Mouse (Mus musculus): ENCODE data around the gene Card19. TPM values are rescaled to one million over a fixed set of nuclear protein-coding genes. Genes with fewer than 3 reads are reported as not detected.

The Card19 gene
- total and polyA plus RNA-seq, 3 experiments, result 138 to 234 (median 184) TPM

DNA sequence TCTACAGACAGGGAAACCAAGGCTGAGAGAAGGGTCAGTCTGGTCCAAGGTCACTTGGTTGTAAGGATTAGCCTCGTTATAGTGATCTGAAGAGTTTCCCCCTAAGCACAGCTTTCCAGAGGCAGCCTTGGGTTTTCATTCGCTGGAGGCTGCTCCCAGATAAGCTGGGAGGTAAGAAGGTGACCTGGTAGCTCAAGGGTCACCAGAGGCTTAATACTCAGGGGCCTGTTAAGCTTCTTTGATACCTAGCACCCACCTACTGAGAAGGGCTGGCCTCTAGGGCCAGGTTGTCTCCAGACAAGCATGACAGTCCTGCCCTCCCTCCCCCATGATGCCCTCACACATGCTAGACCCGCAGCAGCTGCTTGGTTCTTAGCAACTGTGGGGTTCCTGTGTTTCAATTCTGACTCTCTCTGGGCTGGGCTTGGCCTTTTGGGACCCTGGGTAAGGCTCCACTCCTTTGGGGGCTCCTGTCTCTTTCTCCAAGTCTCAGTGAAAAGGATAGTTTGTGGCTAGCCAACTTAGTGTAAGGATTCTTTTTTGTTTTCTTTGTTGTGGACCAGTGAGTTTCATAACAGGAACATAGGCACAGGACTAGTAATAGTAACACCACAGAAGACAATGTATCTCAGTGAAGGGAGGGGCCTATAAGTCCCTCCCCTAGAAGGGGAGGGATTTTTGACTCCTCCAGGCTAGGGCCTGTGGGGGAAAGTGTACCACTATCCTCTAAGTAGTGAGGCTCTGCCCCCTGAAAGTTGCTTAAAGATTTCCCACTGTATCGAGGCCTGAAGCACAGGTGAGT is 35.1 kb upstream of the Card19 start:
- intact Hi-C loops (cut with DNase I), result no loop called here
- 54% methylated on average over 4 of the region's 4 CpGs for WGBS
- no peaks in the 10 kb centered on the region for H3K36me3 ChIP-seq (ENCODE audit: control insufficient read depth, insufficient read depth, low read length)
- H3K27me3 ChIP-seq (ENCODE audit: control insufficient read depth, insufficient read depth, low read length), result peaks cover 6% of the 10 kb centered on the region
- H3K4me3 ChIP-seq, result no peak overlapping the region
- H3K9ac ChIP-seq (ENCODE audit: low read depth, low read length), result no peak overlapping the region
- H3K4me1 ChIP-seq (ENCODE audit: control insufficient read depth, insufficient read depth, low read length), result no peaks in the 10 kb centered on the region; the same call in 1 of the 2 replicates
- H3K27ac ChIP-seq, result no peak overlapping the region
- no peaks in the 10 kb centered on the region for H3K79me2 ChIP-seq (replicated peaks; ENCODE audit: control insufficient read depth, insufficient read depth, low read length)
- TF ChIP-seq EP300 (IDR thresholded peaks at IDR 0.05; ENCODE audit: insufficient read depth, low read depth, low read length), result no peak
- TF ChIP-seq CTCF (IDR thresholded peaks at IDR 0.05), result no peak
- TF ChIP-seq POLR2A (IDR thresholded peaks at IDR 0.05; ENCODE audit: insufficient read depth, low read depth, low read length), result no peak
- no peak for DNase-seq

DNA sequence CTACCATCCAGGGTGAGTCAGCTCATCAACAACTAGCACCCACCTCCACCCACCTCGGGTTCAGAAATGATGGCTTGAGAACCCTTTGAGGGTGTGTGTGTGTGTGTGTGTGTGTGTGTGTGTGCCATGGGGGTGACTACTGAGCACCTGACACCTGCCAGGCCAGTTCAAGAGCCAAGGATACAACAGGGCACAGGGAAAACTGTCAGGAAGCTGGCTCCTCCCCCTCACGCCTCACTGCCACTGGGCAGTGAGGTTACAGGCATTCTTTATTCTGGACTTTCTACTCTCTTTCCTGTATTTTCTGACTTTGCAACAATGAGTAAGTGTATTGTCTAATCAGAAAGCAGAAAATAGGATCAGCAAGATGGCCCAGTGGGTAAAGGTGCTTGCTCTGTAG is 33.8 kb upstream of the Card19 start:
- intact Hi-C loops (cut with DNase I), result no loop called here
- TF ChIP-seq POLR2A (IDR thresholded peaks at IDR 0.05; ENCODE audit: insufficient read depth, low read depth, low read length), result no peak
- TF ChIP-seq CTCF (IDR thresholded peaks at IDR 0.05), result no peak
- no peak for TF ChIP-seq EP300 (IDR thresholded peaks at IDR 0.05; ENCODE audit: insufficient read depth, low read depth, low read length)
- no peak overlapping the region for H3K9ac ChIP-seq (ENCODE audit: low read depth, low read length)
- no peaks in the 10 kb centered on the region for H3K79me2 ChIP-seq (replicated peaks; ENCODE audit: control insufficient read depth, insufficient read depth, low read length)
- H3K36me3 ChIP-seq (ENCODE audit: control insufficient read depth, insufficient read depth, low read length), result no peaks in the 10 kb centered on the region
- H3K4me1 ChIP-seq (ENCODE audit: control insufficient read depth, insufficient read depth, low read length), result no peaks in the 10 kb centered on the region; the same call in 1 of the 2 replicates
- DNase-seq, result no peak
- WGBS, result 89% methylated on average over 2 of the region's 2 CpGs
- no peak overlapping the region for H3K27ac ChIP-seq
- peaks cover 6% of the 10 kb centered on the region for H3K27me3 ChIP-seq (ENCODE audit: control insufficient read depth, insufficient read depth, low read length)
- no peak overlapping the region for H3K4me3 ChIP-seq

DNA sequence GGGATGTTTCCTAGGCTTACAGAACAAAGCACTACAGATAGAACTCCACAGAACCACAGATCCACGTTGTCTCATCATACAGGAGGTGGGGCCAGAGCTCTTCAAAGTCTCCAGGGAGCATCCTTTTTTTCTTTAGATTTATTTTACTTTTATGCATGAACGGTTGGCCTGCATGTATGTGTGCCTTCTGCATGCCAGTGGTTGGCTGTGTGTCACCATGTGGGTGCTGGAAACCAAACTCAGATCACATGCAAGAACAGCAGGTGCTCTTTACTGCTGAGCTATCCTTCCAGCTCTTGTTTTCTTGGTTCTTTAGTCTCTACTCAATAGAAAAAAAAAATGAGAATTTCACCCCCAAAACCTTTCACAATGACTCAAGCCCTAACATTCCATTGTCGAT is 33.1 kb upstream of the Card19 start:
- Histone ChIP-seq H3K4me1 (ENCODE audit: control insufficient read depth, insufficient read depth, low read length) (no peaks in the 10 kb centered on the region; the same call in 1 of the 2 replicates), H3K4me3 (no peak overlapping the region), H3K9ac (ENCODE audit: low read depth, low read length) (no peak overlapping the region), H3K27me3 (ENCODE audit: control insufficient read depth, insufficient read depth, low read length) (peaks cover 6% of the 10 kb centered on the region), H3K27ac (no peak overlapping the region), H3K36me3 (ENCODE audit: control insufficient read depth, insufficient read depth, low read length) (no peaks in the 10 kb centered on the region), H3K79me2 (replicated peaks; ENCODE audit: control insufficient read depth, insufficient read depth, low read length) (no peaks in the 10 kb centered on the region)
- TF ChIP-seq EP300 (IDR thresholded peaks at IDR 0.05; ENCODE audit: insufficient read depth, low read depth, low read length), result no peak
- no peak for TF ChIP-seq POLR2A (IDR thresholded peaks at IDR 0.05; ENCODE audit: insufficient read depth, low read depth, low read length)
- TF ChIP-seq CTCF (IDR thresholded peaks at IDR 0.05), result no peak
- intact Hi-C loops (cut with DNase I), result no loop called here
- 26% methylated on average over 3 of the region's 3 CpGs for WGBS
- no peak for DNase-seq

DNA sequence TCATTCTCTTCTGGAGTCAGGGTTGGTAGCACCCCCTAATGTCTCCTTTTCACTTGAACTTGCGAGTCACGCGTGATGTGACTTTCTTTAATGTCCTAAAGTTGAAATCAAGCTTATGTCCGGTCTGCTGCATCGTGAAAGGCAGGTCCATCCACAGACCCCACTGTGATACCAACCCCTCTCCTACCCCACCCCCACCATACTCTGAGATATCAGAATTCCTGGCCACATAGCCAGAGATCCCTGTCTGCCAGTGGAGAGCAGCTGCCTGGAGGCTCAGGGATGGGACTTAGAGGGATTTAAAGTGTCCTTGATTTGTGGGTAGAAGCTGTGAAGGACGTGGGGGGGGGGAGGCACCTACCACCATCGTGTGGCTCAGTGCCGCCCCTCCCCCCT is 32.6 kb upstream of the Card19 start, which contains the start of gene Susd3:
Gene Susd3, minus strand, starts transcription at position 240 of the 396 bp plus-strand sequence.
- H3K27me3 ChIP-seq (ENCODE audit: control insufficient read depth, insufficient read depth, low read length), result peaks cover 6% of the 10 kb centered on the region
- no peaks in the 10 kb centered on the region for H3K79me2 ChIP-seq (replicated peaks; ENCODE audit: control insufficient read depth, insufficient read depth, low read length)
- 21% methylated on average over 8 of the region's 8 CpGs for WGBS
- DNase-seq, result no peak
- peak within 1 kb of the TSS; percentile 51; the same call in 1 of the 2 replicates for H3K9ac ChIP-seq (ENCODE audit: low read depth, low read length)
- TF ChIP-seq EP300 (IDR thresholded peaks at IDR 0.05; ENCODE audit: insufficient read depth, low read depth, low read length), result no peak
- TF ChIP-seq CTCF (IDR thresholded peaks at IDR 0.05), result no peak
- no peak for TF ChIP-seq POLR2A (IDR thresholded peaks at IDR 0.05; ENCODE audit: insufficient read depth, low read depth, low read length)
- intact Hi-C loops (cut with DNase I), result no loop called here
- no peak within 1 kb of the TSS for H3K27ac ChIP-seq
- no peaks in the 10 kb centered on the region for H3K36me3 ChIP-seq (ENCODE audit: control insufficient read depth, insufficient read depth, low read length)
- no peaks in the 10 kb centered on the region; the same call in 1 of the 2 replicates for H3K4me1 ChIP-seq (ENCODE audit: control insufficient read depth, insufficient read depth, low read length)
- H3K4me3 ChIP-seq, result peak within 1 kb of the TSS; percentile 38

DNA sequence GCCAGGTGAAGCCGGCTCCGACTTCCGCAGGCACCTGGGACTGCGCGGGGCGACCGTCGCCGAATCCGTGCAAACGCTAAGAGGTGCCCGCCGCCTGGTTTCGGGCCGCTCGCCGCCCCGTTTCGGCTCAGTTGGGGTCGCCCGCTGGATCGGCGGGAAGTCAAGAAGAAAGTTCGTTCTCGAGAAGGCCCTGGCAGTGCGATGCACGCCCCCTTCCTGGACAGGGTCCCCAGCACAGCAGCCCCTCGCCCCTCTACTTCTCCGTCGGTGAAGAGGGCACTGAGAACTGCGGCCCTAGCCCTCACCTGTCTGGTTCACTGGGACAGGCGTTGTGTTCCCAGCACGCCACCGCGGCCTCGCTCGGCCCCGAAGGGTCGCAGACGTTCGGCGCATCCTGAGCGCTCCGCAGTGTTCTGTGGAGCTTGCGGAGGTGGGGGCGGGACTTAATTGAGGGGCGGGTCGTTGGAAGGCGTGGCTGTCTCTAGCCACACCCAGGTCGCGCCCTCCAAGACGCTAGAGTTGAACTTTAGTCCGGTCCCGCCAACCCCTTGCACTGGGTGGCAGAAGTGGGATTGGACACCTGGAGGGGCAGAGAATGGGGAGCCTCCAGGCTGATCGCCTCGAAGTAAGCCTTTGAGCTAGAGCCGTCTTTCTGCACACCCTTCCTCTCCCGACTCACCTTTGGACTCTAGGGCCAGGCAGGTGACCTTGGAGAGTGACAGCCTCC is 32.1 kb upstream of the Card19 start:
- no peaks in the 10 kb centered on the region for H3K79me2 ChIP-seq (replicated peaks; ENCODE audit: control insufficient read depth, insufficient read depth, low read length)
- TF ChIP-seq CTCF (IDR thresholded peaks at IDR 0.05), result no peak
- 0 out of 2 replicates have a peak, but pooled peaks have one; percentile 25 for TF ChIP-seq POLR2A (IDR thresholded peaks at IDR 0.05; ENCODE audit: insufficient read depth, low read depth, low read length)
- peak in 1 of 2 experiments; percentile 38 for DNase-seq
- H3K27me3 ChIP-seq (ENCODE audit: control insufficient read depth, insufficient read depth, low read length), result peaks cover 6% of the 10 kb centered on the region
- peak overlapping the region; percentile 38 for H3K4me3 ChIP-seq
- H3K27ac ChIP-seq, result no peak overlapping the region
- intact Hi-C loops (cut with DNase I), result no loop called here
- no peaks in the 10 kb centered on the region; the same call in 1 of the 2 replicates for H3K4me1 ChIP-seq (ENCODE audit: control insufficient read depth, insufficient read depth, low read length)
- H3K36me3 ChIP-seq (ENCODE audit: control insufficient read depth, insufficient read depth, low read length), result no peaks in the 10 kb centered on the region
- 4% methylated on average over 58 of the region's 58 CpGs for WGBS
- H3K9ac ChIP-seq (ENCODE audit: low read depth, low read length), result peak overlapping the region; percentile 51; the same call in 1 of the 2 replicates

Data from heart, adult 2 months (tissue).